Mouse (Mus musculus) forebrain, embryonic 14.5 days (tissue): Measurements from ENCODE around the gene Themis. TPM values are rescaled to one million over a fixed set of nuclear protein-coding genes. Genes with fewer than 3 reads are reported as not detected.

Experiments used
- ATAC-seq: fragments of 200-750 bp; cut with Nextera tagmentation; 2 replicates; pipeline ENCODE4 v1.8.0; 2017; ENCODE audit warnings: mild to moderate bottlenecking, moderate library complexity
- DNase-seq: peaks from one replicate; pipeline ENCODE4 v3.0.0-alpha.2; 2015; ENCODE audit warnings: low spot score
- H3K27ac ChIP-seq: fragments of 300-500 bp; sonication (generic); 2 replicates; pipeline ENCODE4 v1.5.1; 2014; ENCODE audit warnings: low read depth, mild to moderate bottlenecking, control low read depth, low read length, moderate library complexity
- H3K27me3 ChIP-seq: fragments of 300-500 bp; sonication (generic); replicated peaks from 2 replicates; pipeline ENCODE4 v1.6.1; 2014; ENCODE audit warnings: low read length, control low read depth, mixed read lengths; ENCODE audit not compliant: control insufficient read depth, insufficient read depth
- H3K36me3 ChIP-seq: fragments of 300-500 bp; sonication (generic); 2 replicates; pipeline ENCODE4 v1.6.1; 2014; ENCODE audit warnings: low read length, control low read depth; ENCODE audit not compliant: control insufficient read depth, insufficient read depth
- H3K4me1 ChIP-seq: fragments of 300-500 bp; sonication (generic); 2 replicates; pipeline ENCODE4 v1.6.1; 2014; ENCODE audit warnings: antibody characterized with exemption, low read length, control low read depth; ENCODE audit not compliant: control insufficient read depth, insufficient read depth
- H3K4me2 ChIP-seq: fragments of 300-500 bp; sonication (generic); 2 replicates; pipeline ENCODE4 v1.6.1; 2014; ENCODE audit warnings: mild to moderate bottlenecking, control low read depth, low read length
- H3K4me3 ChIP-seq: fragments of 300-500 bp; sonication (generic); 2 replicates; pipeline ENCODE4 v1.5.1; 2014; ENCODE audit warnings: low read depth, low read length, control low read depth
- H3K9ac ChIP-seq: fragments of 300-500 bp; sonication (generic); 2 replicates; pipeline ENCODE4 v1.6.1; 2014; ENCODE audit warnings: mild to moderate bottlenecking, low read length, control low read depth, moderate library complexity
- H3K9me3 ChIP-seq: fragments of 300-500 bp; sonication (generic); replicated peaks from 2 replicates; pipeline ENCODE4 v1.6.1; 2016; ENCODE audit warnings: low read length, control low read depth, mixed read lengths; ENCODE audit not compliant: control insufficient read depth
- WGBS: fragments of 180-500 bp; shearing (Covaris S2); extraction: QIAGEN DNeasy Blood & Tissue Kit; methylation state at CpG from one replicate; pipeline ENCODE4 v1.1.7; 2014; 5-methylcytosine and 5-hydroxymethylcytosine counted together
- polyA plus RNA-seq: library from polyadenylated mRNA; unstranded; fragments of >200 nt; fragmentation: Nextera tagmentation; extraction: Ambion mirVana; gene quantifications from 2 replicates; pipeline ENCODE4 v1.2.1, GENCODE M21; 2014

Gene Themis
- polyA plus RNA-seq, 1 experiment from 2014 or later = not detected

GRCm38 (mm10) chr10:28898351-28898750 is 230.2 kb downstream of the Themis start:
- no peak overlapping the region for H3K4me3 ChIP-seq
- no peaks in the 10 kb centered on the region for H3K4me1 ChIP-seq
- no peak overlapping the region for H3K4me2 ChIP-seq
- H3K9ac ChIP-seq = no peak overlapping the region
- H3K9me3 ChIP-seq = no peaks in the 10 kb centered on the region
- ATAC-seq = no peak
- DNase-seq = peak; percentile 23
- H3K36me3 ChIP-seq = no peaks in the 10 kb centered on the region
- no peak overlapping the region for H3K27ac ChIP-seq
- 54% methylated on average over 1 of the region's 1 CpGs for WGBS
- H3K27me3 ChIP-seq = no peaks in the 10 kb centered on the region
